In genomic region chr10:7801258-7801657, GRCm38 (mm10) we compare ENCODE assay signal across 30 mouse cellular contexts. TPM values are rescaled to one million over a fixed set of nuclear protein-coding genes. Genes with fewer than 3 reads are reported as not detected.
"Had no signal": no experiment of that assay in that cellular context is flagged by ENCODE, and none has a peak within 500 bp of the region (broad histone marks: within the 10 kb centered on the region; RNA-seq: fewer than 3 reads in every experiment).

No protein-coding gene starts in this region.

- ATAC-seq: liver, postnatal 0 days; lung, postnatal 0 days; midbrain, embryonic 13.5 days; midbrain, embryonic 15.5 days; midbrain, embryonic 16.5 days had no signal

- H3K27me3 ChIP-seq: limb, embryonic 12.5 days; limb, embryonic 13.5 days; limb, embryonic 15.5 days; liver, embryonic 15.5 days; lung, embryonic 15.5 days; megakaryocyte, embryonic 14.5 days; midbrain, embryonic 12.5 days; midbrain, embryonic 13.5 days; midbrain, embryonic 15.5 days; neural tube, embryonic 12.5 days had no signal

- DNase-seq: left cerebral cortex, postnatal 4 days; liver, postnatal 0 days; lung, adult 18-20 months; lung, adult 2 months; lung, embryonic 14.5 days; lung, postnatal 10 days; lung, postnatal 14 days; lung, postnatal 36 days; lung, postnatal 4 days; midbrain, embryonic 14.5 days had no signal

- H3K9me3 ChIP-seq: limb, embryonic 10.5 days; limb, embryonic 12.5 days; limb, embryonic 13.5 days; limb, embryonic 15.5 days; liver, embryonic 15.5 days; lung, embryonic 15.5 days; megakaryocyte, embryonic 14.5 days; midbrain, embryonic 10.5 days; midbrain, embryonic 12.5 days; midbrain, embryonic 13.5 days; midbrain, embryonic 15.5 days; neural tube, embryonic 12.5 days had no signal

- H3K4me1 ChIP-seq: limb, embryonic 10.5 days; limb, embryonic 12.5 days; limb, embryonic 13.5 days; limb, embryonic 15.5 days; liver, embryonic 15.5 days; lung, embryonic 15.5 days; megakaryocyte, embryonic 14.5 days; midbrain, embryonic 10.5 days; midbrain, embryonic 12.5 days; midbrain, embryonic 13.5 days; midbrain, embryonic 15.5 days; neural tube, embryonic 12.5 days had no signal

- H3K4me2 ChIP-seq: limb, embryonic 12.5 days; limb, embryonic 13.5 days; limb, embryonic 15.5 days; liver, embryonic 15.5 days; lung, embryonic 14.5 days; lung, embryonic 15.5 days; midbrain, embryonic 11.5 days; midbrain, embryonic 12.5 days; midbrain, embryonic 13.5 days; midbrain, embryonic 15.5 days; neural tube, embryonic 12.5 days had no signal

- H3K27ac ChIP-seq: left cerebral cortex, adult 2 months; limb, embryonic 10.5 days; limb, embryonic 12.5 days; limb, embryonic 13.5 days; limb, embryonic 15.5 days; liver, embryonic 14.5 days; liver, embryonic 15.5 days; lung, embryonic 15.5 days; macrophage; midbrain, embryonic 10.5 days; midbrain, embryonic 12.5 days; midbrain, embryonic 13.5 days; midbrain, embryonic 15.5 days; neural tube, embryonic 12.5 days had no signal

- H3K4me3 ChIP-seq: left cerebral cortex, adult 2 months; limb, embryonic 10.5 days; limb, embryonic 12.5 days; limb, embryonic 13.5 days; limb, embryonic 15.5 days; liver, embryonic 15.5 days; lung, embryonic 15.5 days; megakaryocyte, embryonic 14.5 days; midbrain, embryonic 10.5 days; midbrain, embryonic 12.5 days; midbrain, embryonic 13.5 days; midbrain, embryonic 15.5 days; myocyte; neural tube, embryonic 12.5 days had no signal

- H3K9ac ChIP-seq: limb, embryonic 12.5 days; limb, embryonic 13.5 days; limb, embryonic 15.5 days; liver, embryonic 14.5 days; liver, embryonic 15.5 days; liver, postnatal 0 days; lung, embryonic 14.5 days; lung, embryonic 15.5 days; midbrain, embryonic 12.5 days; midbrain, embryonic 13.5 days; midbrain, embryonic 15.5 days; neural tube, embryonic 12.5 days had no signal

RNA-seq across cellular contexts. Expression of gene Zc3h12d, which starts 31.0 kb away (rescaled TPM):
- total RNA-seq: megakaryocyte-erythroid progenitor cell, adult 5-6 weeks had no signal
- polyA plus RNA-seq: limb, embryonic 10.5 days; midbrain, embryonic 11.5 days; myocyte had no signal
